Mouse (Mus musculus) Patski (cell line): Measurements from ENCODE around the gene Gm10645. TPM values are rescaled to one million over a fixed set of nuclear protein-coding genes. Genes with fewer than 3 reads are reported as not detected.

Experiments
- ATAC-seq: fragments of 100-300 bp; one replicate; pipeline ENCODE4 v1.8.0; 2021
- CTCF ChIA-PET: fragments of 350-600 bp; sonication (Branson Sonifier 250); formaldehyde crosslinking; loops from one replicate; lab custom pipeline; 2022; ENCODE audit warnings: inconsistent platforms; lab: Charles Lee
- POLR2A ChIA-PET: fragments of 350-600 bp; sonication (Branson Sonifier 250); formaldehyde crosslinking; loops from one replicate; lab custom pipeline; 2022; ENCODE audit warnings: antibody characterized with exemption, inconsistent platforms; lab: Charles Lee
- DNase-seq: peaks from one replicate; pipeline ENCODE4 v3.0.0-alpha.2; 2011; ENCODE audit warnings: low read depth, low spot score
- H3K27me3 ChIP-seq: fragments of 371-371 bp; one replicate; pipeline ENCODE4 v1.5.1; 2021
- CTCF ChIP-seq: fragments of 100-300 bp; IDR thresholded peaks from one replicate; pipeline ENCODE4 v1.5.1; 2021
- in situ Hi-C: fragments of 300-500 bp; cut with MboI; formaldehyde crosslinking; loops from 3 replicates; pipeline ENCODE4 v1.11.1; 2018; ENCODE audit warnings: low pct_unique_long_range_greater_than_20kb, mixed read lengths
- polyA plus RNA-seq: library from polyadenylated mRNA; unstranded; gene quantifications from one replicate; pipeline ENCODE4 v1.2.3, GENCODE M21; 2021

The Gm10645 gene
- polyA plus RNA-seq, 1 experiment from 2014 or later, result 3.3 TPM

DNA sequence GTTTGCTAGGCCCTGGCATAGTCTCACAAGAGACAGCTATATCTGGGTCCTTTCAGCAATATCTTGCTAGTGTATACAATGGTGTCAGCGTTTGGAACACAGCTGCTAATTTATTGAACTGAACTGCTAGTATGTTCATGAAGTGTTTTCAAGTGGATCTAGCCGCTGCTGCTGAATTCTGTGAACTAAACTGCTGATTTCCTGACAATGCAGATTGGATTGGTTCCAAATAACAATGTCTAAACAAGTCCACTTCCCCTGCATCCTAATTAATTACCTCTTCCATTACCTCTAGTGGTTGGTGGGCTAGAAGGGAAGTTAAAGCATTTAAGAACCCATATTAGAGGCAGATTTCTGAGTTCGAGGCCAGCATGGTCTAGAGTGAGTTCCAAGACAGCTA, 20.5 kb downstream of the Gm10645 start:
- no peak for TF ChIP-seq CTCF
- ATAC-seq (no peak), DNase-seq (no peak)
- no peaks in the 10 kb centered on the region for H3K27me3 ChIP-seq
- in situ Hi-C loops, result no loop called here
- ChIA-PET CTCF (no interaction called here), POLR2A (interaction anchor here (0.7 kb wide), 1 partner anchor 83 kb away, joined by 3 read pairs; no protein-coding TSS in a partner anchor)

DNA sequence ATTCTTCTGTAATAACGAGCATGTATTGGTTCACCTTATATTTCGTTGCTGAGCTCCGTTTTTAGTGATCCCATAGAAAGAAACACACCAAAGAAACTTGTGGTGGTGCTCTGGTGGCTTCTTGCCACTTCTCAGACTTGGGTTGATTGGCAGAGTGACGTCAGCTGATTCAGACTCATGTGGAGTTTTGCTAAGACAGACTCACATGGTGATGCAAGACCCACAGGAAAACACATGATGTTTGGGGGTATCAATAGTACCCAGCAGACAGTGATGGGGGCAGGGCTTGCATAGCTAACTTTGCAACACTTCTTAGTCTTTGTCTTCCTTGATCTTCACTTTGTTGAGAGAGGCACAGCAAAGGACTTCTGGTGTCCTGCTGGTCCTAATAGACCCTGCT, 21.4 kb downstream of the Gm10645 start:
- H3K27me3 ChIP-seq, result no peaks in the 10 kb centered on the region
- POLR2A ChIA-PET, result no interaction called here
- TF ChIP-seq CTCF, result no peak
- in situ Hi-C loops, result no loop called here
- CTCF ChIA-PET, result no interaction called here
- ATAC-seq (no peak), DNase-seq (no peak)

DNA sequence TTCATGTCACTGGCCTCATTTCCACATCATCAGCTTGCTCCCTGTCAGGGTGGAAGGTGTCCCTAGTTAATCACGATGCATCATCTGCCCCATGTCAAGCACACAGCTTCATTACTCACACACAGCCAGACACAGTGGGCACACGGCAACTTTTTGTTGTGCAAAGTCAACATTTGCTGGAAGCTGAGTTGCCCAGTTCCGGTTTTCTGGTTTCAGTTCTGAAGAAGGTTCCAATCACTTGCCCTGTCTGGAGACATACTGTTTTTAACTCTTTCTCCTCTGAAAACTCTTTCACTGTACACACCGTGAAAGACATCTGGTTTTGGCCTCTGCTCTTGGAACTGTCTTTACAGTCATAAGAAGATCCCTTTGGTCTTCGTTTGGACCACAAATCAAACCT, 24.6 kb downstream of the Gm10645 start:
- POLR2A ChIA-PET, result interaction anchor here (0.9 kb wide), 1 partner anchor 40 kb away, joined by 3 read pairs; no protein-coding TSS in a partner anchor
- no peaks in the 10 kb centered on the region for H3K27me3 ChIP-seq
- ATAC-seq (peak; percentile 35), DNase-seq (no peak)
- CTCF ChIA-PET, result no interaction called here
- in situ Hi-C loops, result no loop called here
- TF ChIP-seq CTCF, result no peak

- no peaks in the 10 kb centered on the region for H3K27me3 ChIP-seq
- TF ChIP-seq CTCF, result no peak
- POLR2A ChIA-PET, result interaction anchor here (0.9 kb wide), 1 partner anchor 40 kb away, joined by 3 read pairs; no protein-coding TSS in a partner anchor
- in situ Hi-C loops, result no loop called here
- ATAC-seq (no peak), DNase-seq (no peak)
- CTCF ChIA-PET, result no interaction called here
Observed at GRCm38 (mm10) chr8:83140701-83141111, 25.3 kb downstream of the Gm10645 start.

GRCm38 (mm10) chr8:83140068-83140467, 25.9 kb downstream of the Gm10645 start:
- DNase-seq (no peak), ATAC-seq (no peak)
- in situ Hi-C loops, result no loop called here
- CTCF ChIA-PET, result no interaction called here
- no peak for TF ChIP-seq CTCF
- POLR2A ChIA-PET, result interaction anchor here (0.6 kb wide), 1 partner anchor 15 kb away, joined by 5 read pairs; no protein-coding TSS in a partner anchor
- H3K27me3 ChIP-seq, result no peaks in the 10 kb centered on the region

GRCm38 (mm10) chr8:83135086-83135485, 30.9 kb downstream of the Gm10645 start:
- CTCF ChIA-PET, result interaction anchor here (1.4 kb wide), 1 partner anchor 30 kb away, joined by 4 read pairs; the partner anchor contains the start of gene Tbc1d9
- POLR2A ChIA-PET, result interaction anchor here (1.2 kb wide), 1 partner anchor 30 kb away, joined by 3 read pairs; the partner anchor contains the start of gene Tbc1d9
- DNase-seq (peak; percentile 76), ATAC-seq (peak; percentile 88)
- no peaks in the 10 kb centered on the region for H3K27me3 ChIP-seq
- in situ Hi-C loops, result no loop called here
- no peak for TF ChIP-seq CTCF

Other genes starting within 250 kb of the Gm10645 start
- 26.7 TPM for gene Tbc1d9, start 818 bp downstream of the Gm10645 start, polyA plus RNA-seq
- gene Ucp1, start 124.2 kb upstream of the Gm10645 start, polyA plus RNA-seq, result not detected
- 8.8 TPM for gene Elmod2, start 166.3 kb upstream of the Gm10645 start, polyA plus RNA-seq
- gene Mgat4d, start 182.3 kb upstream of the Gm10645 start, polyA plus RNA-seq, result not detected
- gene Clgn, start 223.7 kb upstream of the Gm10645 start, polyA plus RNA-seq, result not detected